Mouse (Mus musculus): Measurements from ENCODE around the gene E030030I06Rik.
"Not testable (repeated sequence)": the region's sequence is repeated elsewhere in the genome, so short reads cannot be mapped to it uniquely, and the experiment has no call there.

Gene E030030I06Rik

DNA sequence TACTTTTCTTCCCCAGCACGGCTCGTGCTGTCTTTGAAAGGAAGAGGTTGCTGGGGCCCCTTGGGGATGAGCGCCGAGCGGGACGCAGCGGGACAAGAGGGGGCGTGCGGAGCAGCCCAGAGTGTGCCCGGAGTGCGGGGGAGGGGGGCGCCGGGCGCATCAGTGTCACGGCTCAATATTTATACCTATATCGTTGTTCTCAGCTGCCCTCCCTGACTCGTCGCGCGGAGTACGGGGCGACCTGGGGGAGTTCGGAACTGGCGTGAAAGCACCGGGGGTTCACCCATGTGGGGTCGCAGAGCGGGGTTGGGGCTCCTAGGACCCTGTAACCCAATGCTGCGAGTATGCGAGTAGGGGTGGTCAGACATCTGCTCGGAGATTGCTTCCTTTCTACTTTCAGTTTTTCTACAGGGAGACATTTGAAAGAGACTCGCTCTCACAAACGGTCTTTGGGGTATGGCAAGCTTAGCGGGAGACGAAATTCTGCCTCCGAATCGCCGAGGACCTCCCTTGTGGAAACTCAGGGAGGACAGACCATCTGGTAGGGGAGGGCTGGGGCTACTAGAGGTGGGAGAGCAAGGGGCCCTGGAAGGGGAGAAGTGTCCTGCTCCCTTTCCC, at the start of gene E030030I06Rik:
Gene E030030I06Rik (minus strand): TSS at position 198 of the 618 bp plus-strand sequence.
- in situ Hi-C loops (cut with MboI) = no loop called here

DNA sequence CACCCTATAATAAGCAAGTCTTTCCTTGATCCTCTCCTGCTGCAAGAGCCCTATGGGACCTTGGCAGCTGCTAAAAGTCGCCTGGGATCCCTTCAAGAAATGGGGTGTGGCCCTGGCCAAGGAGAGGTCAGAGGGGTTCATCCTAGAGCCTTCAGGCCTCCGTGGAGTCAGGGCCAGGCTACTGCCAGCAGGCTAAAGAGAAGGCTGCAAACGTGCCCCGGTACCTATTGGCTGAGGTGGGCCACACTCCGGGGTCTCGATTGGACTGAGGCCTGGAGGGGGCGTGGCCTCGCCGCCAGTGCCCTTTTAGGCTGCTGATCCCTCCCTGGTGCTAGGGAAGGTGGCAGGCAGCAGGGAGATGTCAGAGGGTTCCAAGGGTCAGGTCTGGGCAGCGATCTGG, 42.0 kb upstream of the E030030I06Rik start:
- in situ Hi-C loops (cut with MboI) = not testable (repeated sequence)

DNA sequence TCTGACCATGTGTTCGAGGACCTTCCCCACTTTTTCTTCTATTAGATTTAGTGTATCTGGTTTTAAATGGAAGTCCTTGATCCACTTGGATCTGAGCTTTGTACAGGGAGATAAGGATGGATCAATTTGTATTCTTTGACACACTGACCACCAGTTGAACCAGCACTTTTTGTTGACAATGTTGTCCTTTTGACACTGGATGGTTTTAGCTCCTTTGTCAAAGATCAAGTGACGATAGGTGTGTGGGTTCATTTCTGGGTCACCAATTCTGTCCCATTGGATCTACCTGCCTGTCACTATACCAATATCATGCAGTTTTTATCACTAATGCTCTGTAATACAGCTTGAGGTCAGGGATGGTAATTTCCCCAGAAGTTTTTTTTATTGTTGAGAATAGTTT, 27.4 kb upstream of the E030030I06Rik start:
- in situ Hi-C loops (cut with MboI) = not testable (repeated sequence)

DNA sequence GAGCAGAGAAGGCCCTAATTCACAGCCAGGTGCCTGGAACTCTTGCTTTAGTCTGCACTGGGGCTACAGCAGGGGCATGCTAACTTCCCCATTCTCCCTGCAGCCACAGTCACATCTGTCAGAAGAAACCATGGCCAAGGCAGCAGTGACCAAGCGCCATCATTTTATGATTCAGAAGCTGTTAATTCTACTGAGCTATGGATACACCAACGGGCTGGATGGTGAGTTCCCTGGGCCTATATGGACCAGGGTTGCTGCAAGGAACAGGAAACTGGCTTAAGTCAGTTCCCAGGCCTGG, 25.1 kb upstream of the E030030I06Rik start:
- in situ Hi-C loops (cut with MboI) = not testable (repeated sequence)

DNA sequence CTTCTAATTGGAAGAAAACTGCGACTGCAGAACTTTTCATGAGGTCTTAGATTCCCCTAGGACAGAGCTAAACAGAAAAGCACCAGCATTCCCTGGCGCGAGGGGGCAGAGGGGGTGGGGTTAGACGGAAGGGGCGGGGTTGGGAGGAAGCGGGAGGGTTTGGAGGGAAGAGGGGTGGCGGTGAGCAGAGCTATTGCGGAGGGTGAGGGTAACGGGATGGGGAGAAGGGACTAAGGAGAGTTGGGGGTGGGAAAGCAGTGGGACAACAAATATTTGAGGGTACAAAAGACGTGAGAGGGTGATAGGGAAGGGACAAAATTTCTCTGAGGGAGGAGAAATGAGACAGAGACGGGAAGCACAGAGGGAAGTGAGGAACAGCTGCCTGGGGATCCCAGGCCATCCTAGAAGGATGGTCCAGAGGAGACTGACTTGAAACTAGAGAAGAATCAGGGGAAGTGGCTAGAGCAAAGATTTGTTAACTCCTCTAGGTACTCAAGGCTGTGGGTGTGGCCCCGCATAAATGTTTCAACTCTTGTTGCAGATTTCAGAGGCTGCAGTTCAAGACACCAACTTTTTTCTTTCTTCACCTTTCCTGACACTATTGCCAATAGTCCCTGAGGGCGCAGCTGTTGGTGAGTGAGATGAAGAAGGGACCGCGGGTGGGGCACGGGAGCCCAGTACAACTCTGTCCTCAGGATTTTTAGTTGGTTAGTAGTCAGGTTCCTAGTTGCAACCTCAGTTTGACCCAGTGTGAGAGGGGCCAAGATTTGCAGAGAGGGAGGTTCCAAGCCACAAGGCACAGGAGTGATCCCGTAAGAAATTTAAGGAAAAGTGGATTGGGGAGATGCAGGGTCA, 24.5 kb upstream of the E030030I06Rik start:
- in situ Hi-C loops (cut with MboI) = not testable (repeated sequence)

DNA sequence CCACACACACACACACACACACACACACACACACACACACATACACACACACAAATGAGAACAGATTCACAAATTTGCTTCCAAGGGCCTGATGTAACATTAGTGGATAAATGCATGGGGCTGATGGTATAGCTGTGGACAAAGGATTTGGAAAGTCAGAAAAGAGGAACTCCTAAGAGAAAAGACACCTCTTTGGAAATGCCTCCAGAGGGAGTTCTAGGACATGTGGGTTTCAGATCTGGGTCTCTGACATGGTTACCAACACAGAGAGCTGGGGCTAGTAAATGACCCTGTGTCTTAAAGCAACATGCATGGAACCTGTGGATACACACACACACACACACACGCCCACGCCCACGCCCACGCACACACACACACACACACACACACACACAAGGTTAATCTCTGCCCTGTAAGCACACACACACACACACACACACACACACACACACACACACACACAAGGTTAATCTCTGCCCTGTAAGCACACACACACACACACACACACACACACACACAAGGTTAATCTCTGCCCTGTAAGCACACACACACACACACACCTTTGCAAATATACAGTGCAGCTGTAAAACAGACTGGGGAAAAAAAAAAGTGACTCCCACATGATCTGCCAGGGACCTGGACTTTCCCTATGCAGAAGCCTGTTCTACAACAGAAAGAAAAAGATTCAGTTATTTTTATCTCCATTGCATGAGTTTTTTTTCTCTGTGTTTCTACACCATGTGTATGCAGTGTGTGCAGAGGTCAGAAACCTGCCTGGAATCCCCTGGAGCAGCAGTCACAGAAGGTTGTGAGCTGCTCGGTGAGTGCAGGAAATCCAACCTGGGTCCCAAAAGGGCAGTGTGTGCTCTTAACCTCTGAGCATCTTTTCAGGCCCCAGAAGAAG, 23.6 kb upstream of the E030030I06Rik start:
- in situ Hi-C loops (cut with MboI) = not testable (repeated sequence)

DNA sequence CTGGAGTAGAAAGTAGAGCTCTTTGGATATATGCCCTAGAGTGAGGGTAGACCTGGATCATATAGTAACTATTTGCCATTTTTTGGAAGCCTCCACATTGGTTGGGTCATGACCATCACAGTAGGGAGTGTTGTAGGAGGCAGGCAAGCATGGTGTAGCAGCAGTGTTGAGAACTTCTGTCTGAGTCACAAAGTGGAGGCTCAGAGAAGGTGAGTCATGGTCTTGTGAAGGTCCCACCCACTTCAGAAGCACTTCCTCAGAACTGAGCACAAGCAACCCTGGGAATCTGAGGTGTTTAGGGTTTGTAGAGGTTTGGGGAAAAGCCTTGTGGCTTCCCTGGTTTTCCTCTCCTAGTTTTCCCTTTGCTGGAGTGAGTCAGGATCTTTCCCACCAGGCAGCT, 20.0 kb upstream of the E030030I06Rik start:
- in situ Hi-C loops (cut with MboI) = not testable (repeated sequence)

DNA sequence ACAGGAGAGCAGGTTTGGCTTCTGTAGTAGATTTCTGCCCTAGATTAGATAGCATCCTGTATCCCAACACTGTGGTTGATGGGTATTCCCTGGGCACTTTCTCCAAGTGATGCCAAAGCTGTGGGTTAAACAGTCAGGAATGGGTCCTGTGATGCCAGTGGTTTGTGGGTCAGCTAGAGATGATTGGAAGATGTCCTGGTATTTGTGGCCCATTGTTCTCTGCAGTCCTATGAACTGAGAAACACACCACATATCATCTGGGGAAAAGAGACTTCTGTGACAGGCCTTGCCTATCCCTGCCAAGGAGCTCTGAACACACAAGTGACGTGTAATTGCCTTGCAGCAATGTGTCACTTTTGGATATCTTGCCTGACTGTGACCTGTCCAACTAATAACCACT, 18.0 kb upstream of the E030030I06Rik start:
- in situ Hi-C loops (cut with MboI) = not testable (repeated sequence)

DNA sequence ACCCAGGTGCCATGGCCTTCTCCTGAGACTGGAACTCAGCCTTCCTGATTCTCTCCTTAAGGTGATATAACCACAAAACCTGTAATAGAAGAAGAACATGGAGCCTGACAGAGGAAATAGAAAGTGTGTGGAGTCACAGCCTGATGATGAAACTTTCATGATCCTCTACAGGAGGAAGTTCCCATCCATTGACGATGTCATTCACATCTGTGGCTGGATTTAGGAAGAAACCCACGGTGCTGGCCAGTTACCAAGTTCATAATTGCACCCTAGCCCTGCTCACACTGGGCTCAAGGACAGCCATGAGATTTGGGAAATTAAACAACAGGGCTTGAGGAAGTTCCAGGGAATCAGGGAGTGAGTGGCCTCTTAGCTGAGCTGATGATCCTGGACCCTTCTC, 17.0 kb upstream of the E030030I06Rik start:
- in situ Hi-C loops (cut with MboI) = not testable (repeated sequence)

DNA sequence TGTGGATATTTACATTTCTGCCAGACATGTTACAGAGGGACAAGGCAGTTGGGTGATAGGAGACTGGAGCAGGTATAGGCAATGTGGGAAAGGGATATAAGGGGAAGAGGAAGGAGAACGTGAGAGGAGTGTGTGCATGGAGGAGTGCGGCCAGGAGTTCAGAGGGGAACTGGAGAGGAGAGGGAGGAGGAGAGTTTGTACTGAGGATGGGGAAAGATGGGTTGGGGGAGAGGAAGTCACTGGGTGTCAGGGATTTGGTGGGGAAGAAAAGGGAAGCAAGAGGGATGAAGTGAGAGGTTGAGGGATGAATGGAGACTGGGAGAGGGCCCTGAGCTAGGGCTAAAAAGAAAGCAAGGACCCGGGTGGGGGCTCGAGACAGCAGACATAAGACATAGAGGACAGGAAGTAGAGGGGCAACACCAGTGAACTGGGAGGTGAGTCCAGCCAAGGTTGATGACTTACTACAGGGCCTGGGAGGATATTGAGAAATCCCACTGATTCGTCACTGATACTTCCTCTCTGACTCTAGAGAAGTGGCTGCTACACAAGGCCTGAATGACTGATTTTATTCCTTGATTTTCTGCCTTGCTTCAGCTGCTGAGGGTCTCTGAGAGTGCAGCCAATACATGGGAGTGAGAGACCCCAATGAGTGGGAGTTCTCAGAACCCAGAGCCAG, 16.4 kb upstream of the E030030I06Rik start:
- in situ Hi-C loops (cut with MboI) = not testable (repeated sequence)

DNA sequence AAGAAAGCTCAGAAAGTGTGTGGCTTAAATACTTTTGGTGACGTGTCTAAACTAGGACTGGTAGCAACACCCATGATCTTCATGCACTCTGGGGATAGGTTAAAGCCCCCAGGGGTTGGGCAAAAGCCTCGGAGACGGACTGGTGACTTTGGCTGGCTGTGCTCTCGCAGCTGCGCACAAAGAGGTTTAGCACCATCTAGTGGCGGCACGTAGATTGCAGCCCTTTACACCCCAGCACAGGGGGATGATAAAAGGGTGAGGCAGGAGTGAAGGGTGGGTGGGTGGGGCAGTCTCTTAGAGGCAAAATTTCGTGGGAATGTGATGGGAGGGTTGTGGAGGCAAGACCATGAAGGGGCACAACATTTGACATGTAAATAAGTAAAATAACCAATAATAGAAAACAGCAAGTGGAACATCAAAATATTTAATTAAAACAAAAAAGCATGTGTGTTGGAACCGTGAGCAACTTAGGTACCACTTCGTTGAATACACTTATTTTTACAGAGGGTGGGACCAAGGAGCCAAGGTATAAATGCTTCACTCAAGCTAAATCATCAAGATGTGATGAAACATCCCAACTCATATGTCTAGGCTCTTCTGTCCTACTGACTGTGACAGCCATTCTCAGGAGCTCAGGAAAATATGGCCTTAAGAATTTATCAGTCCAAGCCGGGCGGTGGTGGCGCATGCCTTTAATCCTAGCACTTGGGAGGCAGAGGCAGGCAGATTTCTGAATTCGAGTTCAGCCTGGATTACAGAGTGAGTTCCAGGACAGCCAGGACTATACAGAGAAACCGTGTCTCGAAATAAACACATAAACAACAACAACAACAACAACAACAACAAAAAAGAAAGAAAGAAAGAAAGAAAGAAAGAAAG, 14.9 kb upstream of the E030030I06Rik start:
- in situ Hi-C loops (cut with MboI) = not testable (repeated sequence)

DNA sequence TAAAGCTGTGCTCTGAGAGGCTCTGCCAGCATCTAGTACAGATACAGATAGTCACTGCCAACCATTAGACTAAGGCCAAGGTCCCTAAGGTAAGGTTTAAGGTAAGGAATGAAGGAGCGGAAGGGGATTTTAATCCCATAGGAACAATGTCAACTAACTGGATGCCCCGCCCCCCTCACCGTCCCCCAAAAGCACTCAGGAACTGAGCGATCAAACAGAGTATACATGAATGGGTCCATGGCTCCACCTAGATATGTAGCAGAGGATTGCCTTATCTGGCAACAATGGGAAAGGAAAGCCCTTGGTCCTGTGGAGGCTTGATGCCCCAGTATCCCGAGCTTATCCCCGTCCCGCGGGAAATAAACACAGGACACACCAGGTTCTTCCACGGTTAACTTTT, 14.2 kb upstream of the E030030I06Rik start:
- in situ Hi-C loops (cut with MboI) = not testable (repeated sequence)

DNA sequence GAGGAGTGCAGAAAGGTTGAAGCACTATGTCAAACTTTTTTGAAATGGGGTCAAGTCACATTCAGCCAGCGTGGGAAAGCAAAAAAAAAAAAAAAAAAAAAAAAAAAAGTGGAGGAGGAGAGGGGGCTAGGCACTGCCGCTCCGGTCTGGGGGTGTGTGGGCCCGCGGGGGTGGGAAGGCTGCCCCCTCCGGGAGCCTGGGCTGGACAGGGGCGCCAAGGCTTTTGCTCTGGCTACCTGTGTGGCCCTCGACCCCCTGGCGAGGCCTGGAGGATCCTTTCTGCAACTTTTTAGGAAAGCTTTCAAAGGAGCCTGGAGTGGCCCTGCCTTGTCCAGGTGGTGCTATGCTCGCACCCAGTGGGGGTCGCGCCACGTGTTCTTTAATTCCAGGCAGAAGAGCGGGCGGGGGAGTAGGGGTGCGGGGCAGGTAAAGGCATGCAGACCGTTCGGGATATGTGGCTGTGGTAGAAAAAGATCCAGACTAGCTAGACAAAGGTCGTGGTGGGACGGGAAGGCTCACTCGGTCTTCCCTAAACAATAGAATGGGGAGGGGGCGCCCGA, 10.6 kb upstream of the E030030I06Rik start:
- in situ Hi-C loops (cut with MboI) = loop anchor here (10.0 kb wide), 1 partner anchor 105 kb away; no protein-coding TSS in a partner anchor

DNA sequence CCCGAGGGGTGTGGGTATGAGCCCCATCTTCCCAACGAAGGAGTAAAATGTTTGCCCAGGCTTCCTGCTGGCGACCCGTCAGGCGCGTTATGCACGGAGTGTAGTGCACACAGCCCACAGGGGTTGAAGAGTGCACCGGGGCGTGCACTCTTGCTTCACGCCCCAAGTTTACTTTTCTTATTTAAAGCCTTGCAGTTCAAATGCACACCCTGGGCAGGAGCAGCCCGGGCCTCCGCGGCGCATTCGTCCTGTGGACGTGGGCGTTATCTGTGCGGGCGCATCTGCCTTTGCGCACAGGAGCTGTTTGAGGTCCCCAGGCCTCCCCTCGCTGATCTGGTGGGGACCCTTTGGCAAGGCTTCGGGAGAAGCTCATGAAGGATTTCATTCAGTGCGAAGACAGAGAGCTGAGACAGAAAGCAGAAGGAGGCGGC, 10.1 kb upstream of the E030030I06Rik start:
- in situ Hi-C loops (cut with MboI) = loop anchor here (10.0 kb wide), 1 partner anchor 104 kb away; no protein-coding TSS in a partner anchor

DNA sequence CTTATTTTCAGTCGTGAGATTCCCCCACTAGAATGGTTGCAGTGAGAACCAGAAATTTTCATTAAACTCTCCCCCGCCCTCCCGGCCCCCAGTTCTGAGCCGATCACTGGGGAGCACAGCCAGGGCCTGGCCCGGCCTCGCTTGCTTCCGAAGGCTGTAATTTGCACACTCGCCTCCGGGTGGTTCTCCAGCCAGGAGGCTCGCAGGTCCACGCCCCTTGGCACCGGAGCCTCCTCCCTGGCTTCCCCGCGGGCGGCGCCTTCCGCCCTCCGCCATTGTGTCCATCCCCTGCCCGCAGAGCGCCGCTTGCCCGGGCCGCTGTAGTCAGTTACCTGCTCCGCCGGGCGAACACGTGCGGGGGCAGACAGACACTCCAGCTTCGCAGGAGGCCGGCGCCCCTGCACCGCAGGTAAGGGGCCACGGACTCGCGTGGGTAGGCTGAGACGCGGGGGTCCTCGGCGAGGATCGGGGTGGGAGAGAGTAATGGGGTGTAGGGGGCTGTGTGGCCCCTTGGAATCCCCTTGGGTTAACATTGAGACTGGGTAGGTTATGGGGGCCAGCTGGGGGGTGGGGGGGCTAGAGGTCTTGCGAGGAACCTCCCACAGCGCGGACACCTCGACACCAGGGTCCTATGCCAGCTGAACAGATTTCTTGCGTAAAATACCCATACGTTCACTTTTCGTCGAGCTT, 9.4 kb upstream of the E030030I06Rik start, which contains the start of the genes Raet1e and H60b:
Gene Raet1e (plus strand): TSS at position 260 of the 690 bp plus-strand sequence.
Gene H60b (plus strand): TSS at position 277 of the 690 bp plus-strand sequence.
- in situ Hi-C loops (cut with MboI) = loop anchor here (10.0 kb wide), 1 partner anchor 104 kb away; no protein-coding TSS in a partner anchor

DNA sequence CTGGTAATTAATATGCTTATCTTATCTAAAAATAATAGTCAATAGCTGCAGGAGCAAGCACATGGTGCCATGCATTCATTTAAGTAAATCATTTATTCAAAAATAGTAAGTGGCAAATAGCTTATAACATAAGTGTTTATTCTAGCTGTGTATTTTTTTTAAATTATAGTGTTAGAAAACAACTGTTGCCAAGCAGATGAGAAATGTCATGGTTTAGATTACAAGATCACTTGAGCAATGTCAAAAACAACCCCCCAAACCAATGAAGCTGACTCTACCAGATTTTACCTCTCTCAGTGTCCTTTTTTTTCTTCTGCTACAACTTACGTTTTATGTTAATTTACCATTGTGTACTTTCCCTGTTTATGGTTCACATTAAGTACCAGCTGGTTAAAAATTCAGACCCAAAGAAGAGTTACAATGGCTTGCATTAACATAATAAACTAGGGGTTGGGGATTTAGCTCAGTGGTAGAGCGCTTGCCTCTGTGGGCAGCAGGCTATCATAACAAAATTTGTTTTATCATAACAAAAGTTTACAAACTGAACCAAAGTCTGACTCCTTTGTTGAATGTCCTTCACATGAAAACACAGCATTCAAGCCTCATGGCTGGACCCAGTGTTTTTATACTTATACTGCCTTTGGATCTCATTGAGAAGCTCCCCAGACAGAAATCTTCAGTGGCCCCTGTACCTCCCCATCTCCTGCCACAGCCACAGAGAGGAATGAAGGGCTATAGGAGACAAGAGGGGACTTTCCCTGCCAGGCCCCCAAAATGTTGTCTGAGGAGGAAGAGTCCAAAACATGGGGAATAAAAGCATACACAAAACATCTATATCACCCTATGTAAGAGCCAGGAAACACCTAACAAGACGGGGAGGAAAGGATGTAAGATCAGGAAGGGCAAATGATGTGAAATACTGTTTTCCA, 6.1 kb upstream of the E030030I06Rik start:
- in situ Hi-C loops (cut with MboI) = loop anchor here (10.0 kb wide), 1 partner anchor 100 kb away; no protein-coding TSS in a partner anchor

DNA sequence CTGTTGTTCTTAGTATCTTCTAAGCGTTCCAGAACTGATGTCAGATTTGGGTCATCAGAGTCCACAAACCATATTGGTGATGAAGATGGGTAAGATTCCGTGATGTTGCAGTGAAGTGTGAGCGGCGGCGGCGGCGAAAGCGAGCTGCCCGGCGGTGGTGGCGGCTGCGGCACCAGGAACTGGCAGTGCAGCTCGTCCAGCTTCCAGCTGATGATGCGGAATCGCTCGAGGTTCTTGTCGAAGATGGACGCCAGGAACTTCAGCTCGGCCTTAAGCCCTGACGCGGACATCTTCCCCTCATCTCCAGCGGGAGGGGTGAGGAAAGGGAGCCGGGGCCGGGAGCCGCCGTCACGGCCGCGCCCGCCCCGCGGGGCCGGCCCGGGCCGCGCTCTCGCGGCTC, 5.1 kb upstream of the E030030I06Rik start:
- in situ Hi-C loops (cut with MboI) = loop anchor here (10.0 kb wide), 1 partner anchor 99 kb away; no protein-coding TSS in a partner anchor

DNA sequence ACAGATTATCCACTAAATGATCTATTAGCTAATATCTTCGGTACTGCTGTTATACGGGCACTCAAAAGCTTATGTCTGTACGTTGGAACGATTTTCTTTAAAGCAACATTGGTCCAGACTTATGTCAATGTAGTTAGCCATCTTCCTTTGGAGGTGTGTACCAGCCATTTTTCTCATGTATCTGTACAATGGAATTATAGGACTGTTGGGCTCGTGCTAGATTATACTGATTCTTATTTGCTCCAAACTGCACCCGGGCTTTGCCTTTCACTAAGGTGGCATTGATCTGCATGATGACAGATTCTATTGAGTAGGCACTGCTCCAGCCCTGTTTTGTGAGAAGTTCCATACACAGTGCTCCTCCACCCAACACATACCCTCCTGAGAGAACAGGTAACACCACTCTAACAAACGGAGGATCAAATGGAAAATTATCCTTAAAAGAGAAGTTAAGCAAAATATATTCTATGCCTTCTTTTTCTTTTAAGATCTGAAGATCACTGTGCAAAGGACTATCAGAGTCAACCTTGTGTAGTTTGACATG, 4.1 kb upstream of the E030030I06Rik start:
- in situ Hi-C loops (cut with MboI) = loop anchor here (10.0 kb wide), 1 partner anchor 98 kb away; no protein-coding TSS in a partner anchor
